Mouse (Mus musculus) C2C12 (cell line): Measurements from ENCODE around the gene Defb33. TPM values are rescaled to one million over a fixed set of nuclear protein-coding genes. Genes with fewer than 3 reads are reported as not detected.

ENCODE experiments used
- H3K27me3 ChIP-seq: one replicate; pipeline ENCODE4 v1.6.1; 2011; ENCODE audit not compliant: control insufficient read depth, insufficient read depth, insufficient read length
- H3K36me3 ChIP-seq: one replicate; pipeline ENCODE4 v1.6.1; 2011; ENCODE audit not compliant: control insufficient read depth, insufficient read depth
- H3K4me3 ChIP-seq: one replicate; pipeline ENCODE4 v1.5.1; 2011; ENCODE audit warnings: mild to moderate bottlenecking, control low read depth; ENCODE audit not compliant: poor library complexity, insufficient read depth, severe bottlenecking
- H3K79me2 ChIP-seq: one replicate; pipeline ENCODE4 v1.6.1; 2011; ENCODE audit not compliant: control insufficient read depth, insufficient read depth
- H3K79me3 ChIP-seq: one replicate; pipeline ENCODE4 v1.6.1; 2011; ENCODE audit warnings: low read depth, control low read depth
- H3ac ChIP-seq: one replicate; pipeline ENCODE3; 2011; ENCODE audit warnings: low read depth; ENCODE audit not compliant: control insufficient read depth, insufficient read length
- CEBPB ChIP-seq: IDR thresholded peaks from one replicate; pipeline ENCODE4 v1.6.1; 2011; ENCODE audit warnings: low read depth, mild to moderate bottlenecking, control low read depth, moderate library complexity
- CTCF ChIP-seq: IDR thresholded peaks from one replicate; pipeline ENCODE4 v1.5.1; 2011; ENCODE audit not compliant: control insufficient read depth, insufficient read depth, insufficient read length
- FOSL1 ChIP-seq: IDR thresholded peaks from one replicate; pipeline ENCODE4 v1.8.0; 2011; ENCODE audit warnings: mild to moderate bottlenecking, low read length; ENCODE audit not compliant: poor library complexity, insufficient read depth, severe bottlenecking
- MAX ChIP-seq: IDR thresholded peaks from one replicate; pipeline ENCODE4 v1.6.1; 2011; ENCODE audit warnings: mild to moderate bottlenecking, control low read depth
- MYOD1 ChIP-seq: IDR thresholded peaks from one replicate; pipeline ENCODE4 v1.6.1; 2011; ENCODE audit warnings: low read depth; ENCODE audit not compliant: control insufficient read depth, insufficient read length
- MYOG ChIP-seq: IDR thresholded peaks from one replicate; pipeline ENCODE4 v1.6.1; 2011; ENCODE audit not compliant: control insufficient read depth, insufficient read length; ENCODE audit errors: extremely low read depth
- USF1 ChIP-seq: IDR thresholded peaks from one replicate; pipeline ENCODE4 v1.6.1; 2011; ENCODE audit warnings: low read depth, mild to moderate bottlenecking, control low read depth, moderate library complexity
- long read RNA-seq, 2 experiments: library from polyadenylated mRNA; unstranded; transcript quantifications; one replicate each; pipeline ENCODE4 v2.0.0; 2019 to 2020
- polyA plus RNA-seq: library from polyadenylated mRNA; unstranded; fragments of >200 nt; fragmentation: generic; extraction: Trizol; gene quantifications from one replicate; pipeline ENCODE4 v1.2.1, GENCODE M21; 2012; ENCODE audit warnings: missing spikeins

Gene Defb33
- not detected for polyA plus RNA-seq
- long read RNA-seq, experiment 1, result 0 reads
- long read RNA-seq, experiment 2, result 0 reads

- H3K79me2 ChIP-seq, result no peaks in the 10 kb centered on the region
- TF ChIP-seq USF1 (no peak), MYOG (no peak), CTCF (no peak), MYOD1 (no peak), CEBPB (no peak), FOSL1 (no peak), MAX (no peak)
- H3ac ChIP-seq, result no peak within 1 kb of the TSS
- no peaks in the 10 kb centered on the region for H3K27me3 ChIP-seq
- no peaks in the 10 kb centered on the region for H3K79me3 ChIP-seq
- H3K4me3 ChIP-seq, result no peak within 1 kb of the TSS
- H3K36me3 ChIP-seq, result no peaks in the 10 kb centered on the region
These were observed at the start of gene Defb33 for GRCm38 (mm10) chr8:20892369-20892768. Gene Defb33, plus strand, starts transcription at chr8:20892669.

- H3K27me3 ChIP-seq, result no peaks in the 10 kb centered on the region
- H3ac ChIP-seq, result no peak overlapping the region
- no peaks in the 10 kb centered on the region for H3K79me2 ChIP-seq
- H3K4me3 ChIP-seq, result no peak overlapping the region
- no peaks in the 10 kb centered on the region for H3K79me3 ChIP-seq
- TF ChIP-seq MYOD1 (no peak), USF1 (no peak), FOSL1 (no peak), MYOG (no peak), CEBPB (no peak), CTCF (no peak), MAX (no peak)
- no peaks in the 10 kb centered on the region for H3K36me3 ChIP-seq
These were observed 17.9 kb upstream of the Defb33 start for GRCm38 (mm10) chr8:20874608-20875007.

- Histone ChIP-seq H3K27me3 (no peaks in the 10 kb centered on the region), H3K79me3 (no peaks in the 10 kb centered on the region), H3ac (no peak within 1 kb of the TSS), H3K4me3 (no peak within 1 kb of the TSS), H3K79me2 (no peaks in the 10 kb centered on the region), H3K36me3 (no peaks in the 10 kb centered on the region)
- TF ChIP-seq MYOG (no peak), MYOD1 (no peak), MAX (no peak), CTCF (no peak), CEBPB (no peak), USF1 (no peak), FOSL1 (no peak)
These were observed 10.1 kb downstream of the Defb33 start, which contains the start of gene Gm15056 for GRCm38 (mm10) chr8:20902527-20902926. Gene Gm15056, minus strand, starts transcription at chr8:20902627.

- Histone ChIP-seq H3K36me3 (no peaks in the 10 kb centered on the region), H3K79me3 (no peaks in the 10 kb centered on the region), H3K79me2 (no peaks in the 10 kb centered on the region), H3ac (no peak overlapping the region), H3K27me3 (no peaks in the 10 kb centered on the region), H3K4me3 (no peak overlapping the region)
- TF ChIP-seq MYOG, result no peak
- TF ChIP-seq FOSL1, result no peak
- no peak for TF ChIP-seq USF1
- no peak for TF ChIP-seq MYOD1
- no peak for TF ChIP-seq MAX
- TF ChIP-seq CEBPB, result no peak
- no peak for TF ChIP-seq CTCF
These were observed 14.7 kb downstream of the Defb33 start for GRCm38 (mm10) chr8:20907119-20907518.

GRCm38 (mm10) chr8:20908256-20908655 is 15.8 kb downstream of the Defb33 start:
- Histone ChIP-seq H3K79me3 (no peaks in the 10 kb centered on the region), H3K27me3 (no peaks in the 10 kb centered on the region), H3K4me3 (no peak overlapping the region), H3ac (no peak overlapping the region), H3K36me3 (no peaks in the 10 kb centered on the region), H3K79me2 (no peaks in the 10 kb centered on the region)
- no peak for TF ChIP-seq CTCF
- no peak for TF ChIP-seq MAX

- Histone ChIP-seq H3K4me3 (no peak overlapping the region), H3K27me3 (no peaks in the 10 kb centered on the region), H3K36me3 (no peaks in the 10 kb centered on the region), H3K79me2 (no peaks in the 10 kb centered on the region), H3ac (no peak overlapping the region), H3K79me3 (no peaks in the 10 kb centered on the region)
- TF ChIP-seq FOSL1, result no peak
- TF ChIP-seq CTCF, result no peak
- no peak for TF ChIP-seq MYOD1
- TF ChIP-seq CEBPB, result no peak
- no peak for TF ChIP-seq USF1
These were observed 19.8 kb downstream of the Defb33 start for GRCm38 (mm10) chr8:20912288-20912687.
